Mouse (Mus musculus) kidney, postnatal 0 days (tissue): ENCODE data around the gene Iqsec1. TPM values are rescaled to one million over a fixed set of nuclear protein-coding genes. Genes with fewer than 3 reads are reported as not detected.
"Not testable (repeated sequence)": the region's sequence is repeated elsewhere in the genome, so short reads cannot be mapped to it uniquely, and the experiment has no call there.

Experiments
- ATAC-seq: fragments of 200-750 bp; cut with Nextera tagmentation; replicated peaks from 2 replicates; pipeline ENCODE4 v1.8.0; 2017; ENCODE audit warnings: low read depth, moderate number of reproducible peaks, moderate TSS enrichment, moderate library complexity; ENCODE audit not compliant: low FRiP score
- DNase-seq: peaks from one replicate; pipeline ENCODE4 v3.0.0-alpha.2; 2016; ENCODE audit warnings: low spot score
- H3K27ac ChIP-seq: fragments of 300-500 bp; sonication (generic); 2 replicates; pipeline ENCODE4 v1.5.1; 2014; ENCODE audit warnings: mild to moderate bottlenecking
- H3K27me3 ChIP-seq: fragments of 300-500 bp; sonication (generic); 2 replicates; pipeline ENCODE4 v1.6.1; 2014; ENCODE audit warnings: low read length, mixed read lengths; ENCODE audit not compliant: insufficient read depth
- H3K36me3 ChIP-seq: fragments of 300-500 bp; sonication (generic); 2 replicates; pipeline ENCODE4 v1.6.1; 2014; ENCODE audit warnings: low read length, mixed read lengths; ENCODE audit not compliant: insufficient read depth
- H3K4me1 ChIP-seq: fragments of 300-500 bp; sonication (generic); replicated peaks from 2 replicates; pipeline ENCODE4 v1.6.1; 2014; ENCODE audit warnings: antibody characterized with exemption, low read length, mixed read lengths; ENCODE audit not compliant: insufficient read depth
- H3K4me2 ChIP-seq: fragments of 300-500 bp; sonication (generic); 2 replicates; pipeline ENCODE4 v1.6.1; 2014; ENCODE audit warnings: mild to moderate bottlenecking, low read length, moderate library complexity, mixed read lengths
- H3K4me3 ChIP-seq: fragments of 300-500 bp; sonication (generic); replicated peaks from 2 replicates; pipeline ENCODE4 v1.5.1; 2014; ENCODE audit warnings: low read depth, low read length
- H3K9ac ChIP-seq: fragments of 300-500 bp; sonication (generic); 2 replicates; pipeline ENCODE4 v1.6.1; 2014; ENCODE audit warnings: low read depth, low read length
- H3K9me3 ChIP-seq: fragments of 300-500 bp; sonication (generic); replicated peaks from 2 replicates; pipeline ENCODE4 v1.6.1; 2016; ENCODE audit warnings: low read length, inconsistent platforms, mixed read lengths
- CTCF ChIP-seq: IDR thresholded peaks from 2 replicates; pipeline ENCODE4 v1.5.1; 2016; ENCODE audit warnings: antibody characterized with exemption, low read depth, mild to moderate bottlenecking, moderate library complexity
- WGBS: fragments of 180-500 bp; shearing (Covaris S2); extraction: QIAGEN DNeasy Blood & Tissue Kit; methylation state at CpG from one replicate; pipeline ENCODE4 v1.1.7; 2014; 5-methylcytosine and 5-hydroxymethylcytosine counted together
- polyA plus RNA-seq: library from polyadenylated mRNA; unstranded; fragments of >200 nt; fragmentation: Nextera tagmentation; extraction: Ambion mirVana; gene quantifications from 2 replicates; pipeline ENCODE4 v1.2.1, GENCODE M21; 2015

Gene Iqsec1
- polyA plus RNA-seq, 1 experiment from 2014 or later = 12.3 TPM

GRCm38 (mm10) chr6:90659913-90660312, 328.6 kb downstream of the Iqsec1 start:
- Histone ChIP-seq H3K27ac (no peak overlapping the region), H3K9me3 (no peaks in the 10 kb centered on the region), H3K36me3 (peaks cover 5% of the 10 kb centered on the region; the same call in 1 of the 2 replicates), H3K9ac (no peak overlapping the region), H3K4me3 (no peak overlapping the region), H3K27me3 (no peaks in the 10 kb centered on the region), H3K4me2 (no peak overlapping the region), H3K4me1 (peaks cover 12% of the 10 kb centered on the region; the same call in 1 of the 2 replicates)
- WGBS = 56% methylated on average over 2 of the region's 2 CpGs
- ATAC-seq = no peak
- TF ChIP-seq CTCF = no peak
- DNase-seq = no peak

GRCm38 (mm10) chr6:90656344-90656850, 332.1 kb downstream of the Iqsec1 start:
- not testable (repeated sequence) for H3K4me3 ChIP-seq, H3K9me3 ChIP-seq, H3K4me2 ChIP-seq, H3K36me3 ChIP-seq, H3K27ac ChIP-seq, ATAC-seq, H3K27me3 ChIP-seq, H3K4me1 ChIP-seq, H3K9ac ChIP-seq
- WGBS = 72% methylated on average over 2 of the region's 2 CpGs
- peak; percentile 39 for TF ChIP-seq CTCF
- DNase-seq = peak; percentile 43

GRCm38 (mm10) chr6:90653736-90654135, 334.7 kb downstream of the Iqsec1 start:
- DNase-seq = peak; percentile 61
- WGBS = 59% methylated on average over 2 of the region's 2 CpGs
- H3K9me3 ChIP-seq = no peaks in the 10 kb centered on the region
- H3K36me3 ChIP-seq = no peaks in the 10 kb centered on the region
- peak; percentile 77 for TF ChIP-seq CTCF
- no peak overlapping the region for H3K27ac ChIP-seq
- no peaks in the 10 kb centered on the region for H3K4me1 ChIP-seq
- ATAC-seq = no peak; the same call in 1 of the 2 replicates
- no peak overlapping the region for H3K9ac ChIP-seq
- no peak overlapping the region for H3K4me2 ChIP-seq
- H3K27me3 ChIP-seq = no peaks in the 10 kb centered on the region
- H3K4me3 ChIP-seq = no peak overlapping the region

- Histone ChIP-seq H3K4me2 (no peak overlapping the region), H3K9me3 (no peaks in the 10 kb centered on the region), H3K27me3 (no peaks in the 10 kb centered on the region), H3K9ac (no peak overlapping the region), H3K27ac (no peak overlapping the region), H3K4me1 (no peaks in the 10 kb centered on the region), H3K4me3 (no peak overlapping the region), H3K36me3 (no peaks in the 10 kb centered on the region)
- no peak for TF ChIP-seq CTCF
- DNase-seq (peak; percentile 58), ATAC-seq (no peak)
- WGBS = 35% methylated on average over 1 of the region's 1 CpGs
These were observed 337.9 kb downstream of the Iqsec1 start for GRCm38 (mm10) chr6:90650634-90651033.

GRCm38 (mm10) chr6:90649279-90649678, 339.2 kb downstream of the Iqsec1 start:
- Histone ChIP-seq H3K9me3 (no peaks in the 10 kb centered on the region), H3K4me2 (no peak overlapping the region), H3K4me1 (no peaks in the 10 kb centered on the region), H3K27me3 (no peaks in the 10 kb centered on the region), H3K9ac (no peak overlapping the region), H3K36me3 (no peaks in the 10 kb centered on the region), H3K27ac (no peak overlapping the region), H3K4me3 (no peak overlapping the region)
- 59% methylated on average over 4 of the region's 4 CpGs for WGBS
- DNase-seq (no peak), ATAC-seq (no peak)
- TF ChIP-seq CTCF = no peak

GRCm38 (mm10) chr6:90648391-90648790, 340.1 kb downstream of the Iqsec1 start:
- no peak overlapping the region for H3K4me2 ChIP-seq
- H3K9ac ChIP-seq = no peak overlapping the region
- no peak overlapping the region for H3K27ac ChIP-seq
- no peaks in the 10 kb centered on the region for H3K36me3 ChIP-seq
- WGBS = 92% methylated on average over 6 of the region's 6 CpGs
- no peaks in the 10 kb centered on the region for H3K4me1 ChIP-seq
- H3K4me3 ChIP-seq = no peak overlapping the region
- no peak for DNase-seq
- no peaks in the 10 kb centered on the region for H3K9me3 ChIP-seq
- H3K27me3 ChIP-seq = no peaks in the 10 kb centered on the region
- no peak for TF ChIP-seq CTCF
- no peak for ATAC-seq

- no peaks in the 10 kb centered on the region for H3K36me3 ChIP-seq
- no peak overlapping the region for H3K9ac ChIP-seq
- WGBS = 66% methylated on average over 4 of the region's 4 CpGs
- H3K4me3 ChIP-seq = no peak overlapping the region
- H3K27me3 ChIP-seq = no peaks in the 10 kb centered on the region
- H3K4me1 ChIP-seq = no peaks in the 10 kb centered on the region
- no peak overlapping the region for H3K27ac ChIP-seq
- no peak overlapping the region for H3K4me2 ChIP-seq
- DNase-seq (no peak), ATAC-seq (no peak; the same call in 1 of the 2 replicates)
- H3K9me3 ChIP-seq = no peaks in the 10 kb centered on the region
- no peak for TF ChIP-seq CTCF
These were observed 343.5 kb downstream of the Iqsec1 start for GRCm38 (mm10) chr6:90644965-90645364.
